Mouse (Mus musculus) CD4-positive, CD25-positive, alpha-beta regulatory T cell, adult 2 months (primary cell): Measurements from ENCODE around the gene St5.
A peak's percentile ranks its signal among the peaks of the same experiment; 100 is the strongest.

ENCODE experiments used
- DNase-seq: peaks from one replicate; pipeline ENCODE4 v3.0.0-alpha.2; 2012; ENCODE audit warnings: low read depth, low spot score

Gene St5

DNA sequence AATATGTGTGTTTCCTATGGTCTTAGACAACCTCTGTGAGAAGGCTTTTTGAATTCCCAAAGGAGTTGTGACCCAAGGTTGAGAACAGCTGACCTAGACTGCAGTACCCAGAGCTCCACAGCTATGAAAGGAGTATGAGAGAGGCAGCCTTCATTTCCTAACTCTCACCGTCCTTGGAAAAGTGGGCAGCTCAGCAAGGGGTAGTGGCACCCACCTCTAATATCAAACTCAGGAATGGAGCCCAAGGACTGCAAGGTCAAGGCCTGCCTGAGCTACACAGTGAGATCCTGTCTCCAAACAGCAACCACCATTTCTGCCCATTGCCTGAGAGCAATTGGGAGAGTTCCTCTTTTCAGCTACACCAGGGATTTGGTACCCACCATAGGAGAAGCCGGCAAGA, 173.7 kb downstream of the St5 start:
- DNase-seq = no peak

GRCm38 (mm10) chr7:109528356-109528755, 175.0 kb downstream of the St5 start:
- no peak for DNase-seq

GRCm38 (mm10) chr7:109527536-109527935, 175.9 kb downstream of the St5 start:
- no peak for DNase-seq

DNA sequence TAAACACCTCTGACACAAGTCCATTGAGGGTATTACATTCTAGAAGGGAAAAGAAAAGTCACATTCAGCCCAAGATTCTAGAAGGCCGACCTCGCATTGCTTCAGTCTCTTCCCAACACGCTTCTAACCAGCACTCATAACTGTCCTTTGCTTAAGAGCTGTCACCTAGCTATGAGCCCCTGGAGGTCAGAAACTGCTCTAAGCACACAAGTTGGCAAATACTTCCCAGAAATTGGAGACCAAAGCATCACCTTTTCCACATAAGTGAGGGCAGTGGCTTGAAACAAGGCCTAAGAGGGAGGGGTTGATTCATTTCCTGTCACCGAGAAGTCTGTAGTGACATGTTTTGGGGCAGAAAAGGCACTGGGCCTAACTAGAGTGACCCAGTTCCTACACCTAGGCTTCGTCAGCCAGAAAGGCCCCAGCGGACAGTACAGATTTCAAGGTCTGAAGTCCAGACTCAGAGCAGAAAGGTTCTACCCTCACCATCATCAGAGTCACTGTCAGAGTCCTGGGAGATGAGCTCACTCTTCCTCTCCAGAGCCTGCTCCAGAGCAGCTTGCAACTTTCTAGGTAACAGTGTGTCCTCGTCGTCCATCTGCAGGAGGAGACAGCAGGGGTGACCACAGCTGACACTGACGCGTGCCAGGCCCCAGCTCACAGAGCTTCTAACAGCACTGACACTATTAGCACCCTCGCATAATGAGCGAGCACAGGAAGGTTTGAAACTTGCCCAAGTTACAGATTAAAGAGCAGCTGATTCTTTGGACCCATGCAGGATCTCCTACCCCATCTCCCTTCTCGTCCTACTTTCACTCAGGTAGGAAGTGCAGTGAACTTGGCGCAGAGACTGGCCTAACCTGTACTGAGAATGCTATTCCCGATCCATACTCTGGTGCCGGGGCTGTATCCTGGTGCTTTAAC, 177.4 kb downstream of the St5 start:
- no peak for DNase-seq

DNA sequence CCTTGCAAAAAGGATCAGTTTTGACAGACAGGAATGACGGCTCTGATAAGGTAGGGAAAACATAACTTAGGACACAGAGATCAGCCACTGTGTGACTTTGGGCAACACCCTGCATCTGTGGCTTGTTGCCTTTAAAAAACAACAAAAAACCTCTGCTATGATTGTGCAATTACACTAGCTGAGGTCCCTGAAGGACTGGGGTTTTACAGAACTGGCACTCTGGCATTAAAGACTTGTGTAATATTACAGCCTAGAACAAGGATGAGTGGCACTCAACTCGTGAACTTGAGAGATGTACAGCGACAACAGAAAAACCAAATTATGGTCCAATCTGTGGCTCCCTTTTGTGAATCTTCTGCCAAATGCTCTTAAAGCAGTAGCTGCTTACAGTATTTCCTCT, 178.6 kb downstream of the St5 start:
- DNase-seq = no peak

GRCm38 (mm10) chr7:109524442-109524744, 179.0 kb downstream of the St5 start:
- no peak for DNase-seq

GRCm38 (mm10) chr7:109523741-109524441, 179.5 kb downstream of the St5 start:
- DNase-seq = no peak

DNA sequence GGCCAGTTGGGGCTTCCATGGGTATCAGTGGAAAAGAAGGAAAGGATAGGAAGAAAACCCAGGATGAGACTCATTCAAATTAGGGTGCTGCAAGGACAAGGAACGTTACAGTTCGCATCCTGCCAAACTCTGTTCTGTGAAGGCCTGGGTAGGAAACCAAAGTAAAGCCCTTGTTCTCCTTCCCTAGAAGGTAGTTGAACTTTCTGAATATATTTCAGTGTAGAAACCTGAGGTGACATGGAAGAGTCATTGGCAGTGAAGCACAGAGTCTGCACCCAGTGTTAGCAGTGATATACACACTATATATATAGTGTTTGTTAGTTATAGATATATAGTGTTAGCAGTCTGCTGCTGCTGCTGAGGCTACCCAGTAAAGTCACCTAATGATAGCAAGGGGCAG, 180.1 kb downstream of the St5 start:
- DNase-seq = no peak

GRCm38 (mm10) chr7:109522084-109522483, 181.3 kb downstream of the St5 start:
- no peak for DNase-seq

- DNase-seq = peak; percentile 15
Measured at GRCm38 (mm10) chr7:109519936-109520335, 183.5 kb downstream of the St5 start.

DNA sequence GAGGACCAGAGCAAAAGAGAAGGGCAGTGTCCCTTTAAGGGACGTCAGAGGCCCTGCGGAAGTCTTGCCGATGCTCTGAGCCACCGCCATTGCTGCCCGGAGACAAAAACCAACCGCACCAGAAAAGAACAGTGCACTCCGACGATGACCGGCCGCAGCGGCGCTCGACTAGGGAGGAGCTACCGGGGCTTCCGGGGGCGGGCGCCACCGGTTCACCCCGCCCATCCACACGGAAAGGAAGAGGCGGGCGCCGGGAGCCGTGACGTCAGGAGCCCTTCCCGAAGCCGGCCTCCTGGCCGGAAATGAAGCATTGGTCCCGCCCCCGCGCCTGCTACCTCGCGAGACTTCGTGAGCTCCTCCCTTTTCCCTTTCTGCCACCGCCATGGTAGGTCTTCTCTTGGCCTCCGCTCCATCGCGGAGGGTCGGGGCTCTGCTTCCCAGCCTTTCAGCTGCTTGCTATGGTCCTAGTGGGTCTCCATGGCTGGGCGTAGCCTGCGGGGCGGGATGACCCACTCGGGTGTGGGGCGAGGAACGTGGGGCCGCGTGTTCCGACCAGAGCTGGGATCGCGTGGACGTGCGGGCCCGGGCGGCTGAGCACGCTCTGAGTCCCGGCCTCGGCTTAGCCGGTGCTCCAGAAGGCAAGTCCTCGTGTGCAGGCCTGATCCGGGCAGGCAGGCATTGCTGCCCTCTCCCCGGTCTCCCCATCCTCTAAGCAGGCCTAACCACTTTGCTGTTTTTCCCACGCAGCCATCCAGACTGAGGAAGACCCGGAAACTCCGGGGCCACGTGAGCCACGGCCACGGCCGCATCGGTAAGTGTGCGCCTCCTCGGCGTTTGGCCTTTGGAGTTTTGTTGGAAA, 184.3 kb downstream of the St5 start, which contains the start of gene Rpl27a:
Gene Rpl27a (plus strand): TSS at position 310 of the 859 bp plus-strand sequence.
- peak; percentile 99 for DNase-seq

- DNase-seq = peak; percentile 23
Measured at GRCm38 (mm10) chr7:109518036-109518681, 185.2 kb downstream of the St5 start.

- no peak for DNase-seq
Measured at GRCm38 (mm10) chr7:109516500-109516899, 186.9 kb downstream of the St5 start.

GRCm38 (mm10) chr7:109511838-109512237, 191.6 kb downstream of the St5 start:
- no peak for DNase-seq

- DNase-seq = no peak
Measured at GRCm38 (mm10) chr7:109510799-109511198, 192.6 kb downstream of the St5 start.

DNA sequence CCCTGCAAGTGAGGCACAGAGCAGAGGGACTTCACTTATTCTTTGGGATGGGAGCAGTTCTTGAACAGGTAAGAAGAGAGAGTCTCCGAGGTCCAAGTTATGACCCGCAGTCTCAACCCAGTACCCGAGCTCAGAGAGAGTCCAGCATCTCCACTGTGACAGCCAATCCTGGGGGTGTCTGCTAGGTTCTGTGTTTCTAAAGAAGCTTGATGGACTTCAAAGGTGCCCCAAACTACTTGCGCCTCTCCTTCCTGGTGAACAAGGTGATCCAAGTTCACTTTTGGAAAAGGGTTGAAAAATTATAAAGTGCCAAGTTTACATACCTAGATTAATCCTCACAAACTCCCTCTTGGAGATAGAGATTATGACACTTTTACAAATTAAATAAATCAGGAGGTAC, 195.4 kb downstream of the St5 start, which contains the start of gene Trim66:
Gene Trim66 (minus strand): TSS at position 101 of the 400 bp plus-strand sequence.
- DNase-seq = no peak

GRCm38 (mm10) chr7:109507572-109507971, 195.8 kb downstream of the St5 start:
- DNase-seq = no peak

GRCm38 (mm10) chr7:109507119-109507518, 196.3 kb downstream of the St5 start:
- no peak for DNase-seq

GRCm38 (mm10) chr7:109497507-109497906, 205.9 kb downstream of the St5 start:
- DNase-seq = no peak

GRCm38 (mm10) chr7:109493319-109494316, 209.8 kb downstream of the St5 start:
- no peak for DNase-seq
